Mouse (Mus musculus): ENCODE data around the gene Fignl1.
A peak's percentile ranks its signal among the peaks of the same experiment; 100 is the strongest.

The Fignl1 gene

DNA sequence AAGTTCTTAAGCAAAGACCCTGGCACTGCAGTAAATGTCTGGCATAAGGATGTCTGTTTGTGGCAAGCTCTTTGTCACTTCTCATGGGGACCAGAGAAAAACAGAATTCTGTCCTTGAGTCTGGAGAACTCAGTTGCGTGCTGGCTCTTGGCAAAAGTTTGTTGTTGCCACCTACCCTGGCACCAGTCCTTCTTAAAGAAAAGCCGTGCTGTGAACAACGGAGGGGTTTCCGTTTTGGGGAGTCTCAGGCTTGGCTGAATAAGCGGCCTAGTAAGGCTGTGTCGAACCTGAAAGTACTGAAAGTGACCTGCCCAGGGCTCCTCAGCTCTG, 24.0 kb upstream of the Fignl1 start:
- no peak for DNase-seq (ENCODE audit: low read depth, low spot score)

DNA sequence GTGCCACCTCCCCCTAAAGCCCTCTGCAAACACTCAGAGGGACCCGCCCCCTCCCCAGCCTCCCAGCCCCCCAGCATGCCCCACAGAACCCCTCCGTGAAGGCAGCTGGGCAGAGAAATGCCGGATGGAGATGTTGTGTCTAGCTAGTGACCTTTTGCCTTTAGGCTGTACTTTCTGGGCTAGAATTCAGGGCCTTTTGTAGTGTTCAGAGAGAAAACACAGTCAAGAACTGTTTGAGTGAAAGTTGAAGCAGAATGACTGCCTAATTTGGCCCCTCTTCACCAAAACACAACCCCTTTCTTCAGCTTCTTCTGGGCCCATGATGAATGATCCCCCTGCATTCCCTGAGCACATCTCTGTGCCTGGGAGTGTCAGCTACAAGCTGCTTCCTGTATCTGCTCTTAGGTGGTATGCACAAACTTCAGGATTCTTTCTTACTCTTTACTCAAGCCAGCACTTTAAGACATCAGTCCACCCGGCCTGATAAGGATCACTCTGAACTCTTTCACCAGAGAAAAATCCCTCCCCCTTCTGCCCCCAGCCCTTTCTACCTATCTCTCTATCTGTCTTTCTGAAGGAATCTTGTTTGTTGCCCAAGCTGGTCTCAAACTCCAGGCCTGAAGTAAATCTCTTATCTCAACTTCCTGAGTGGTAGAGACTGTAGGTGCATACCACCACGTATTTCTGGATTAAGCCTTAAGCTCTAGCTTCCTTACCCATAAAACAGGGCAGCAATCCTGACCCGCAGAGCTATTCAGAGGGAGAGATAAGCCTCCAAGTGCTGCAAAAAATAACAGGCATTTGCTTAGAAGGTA, 23.4 kb upstream of the Fignl1 start:
- no peak for DNase-seq (ENCODE audit: low read depth, low spot score)

DNA sequence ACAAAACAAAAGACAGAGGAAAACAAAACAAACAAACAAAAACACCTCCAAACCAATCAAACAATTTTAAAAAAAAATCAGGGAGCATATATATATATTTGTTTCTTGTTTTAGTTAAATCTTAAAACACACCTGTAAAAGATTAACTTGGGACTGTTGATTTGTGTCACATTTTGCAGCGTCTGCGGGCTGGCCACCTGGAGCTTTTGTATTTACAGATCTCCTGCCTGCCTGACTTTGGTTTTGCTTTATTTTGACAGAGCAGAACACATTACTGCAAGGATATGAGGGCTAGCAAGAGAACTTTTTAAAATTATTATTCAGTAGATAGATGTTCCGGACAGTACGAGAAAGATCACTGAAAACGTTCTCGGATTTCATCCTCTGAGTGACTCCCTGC, 22.8 kb upstream of the Fignl1 start:
- DNase-seq (ENCODE audit: low read depth, low spot score): no peak

DNA sequence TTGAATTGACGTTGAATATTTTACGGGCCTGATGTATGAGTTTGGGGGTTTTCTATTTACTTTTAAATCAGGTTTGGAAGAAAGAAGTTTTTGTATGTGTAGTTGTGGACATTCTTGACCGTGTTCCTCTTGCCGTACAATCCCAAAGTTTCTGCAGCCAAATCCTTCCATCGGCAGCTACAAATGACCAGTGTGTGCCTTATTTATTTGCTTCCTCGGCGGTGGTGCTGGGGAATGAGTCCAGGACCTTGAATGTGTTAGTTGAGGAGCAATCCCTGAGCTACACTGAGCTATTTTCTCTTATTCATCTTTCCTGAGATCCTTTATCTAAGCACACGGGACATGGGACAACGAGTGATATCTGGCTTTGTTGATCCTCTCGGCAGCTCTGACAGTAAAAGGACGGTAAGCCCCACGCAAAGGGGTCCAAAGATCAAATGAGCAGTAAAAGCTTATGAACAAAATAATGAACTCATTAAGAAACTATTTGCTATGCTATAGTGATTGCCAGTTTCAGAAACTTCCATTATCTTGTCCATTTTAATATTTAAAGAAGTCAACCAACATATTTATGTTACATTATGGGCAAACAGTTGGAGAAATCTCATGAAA, 22.2 kb upstream of the Fignl1 start:
- DNase-seq (ENCODE audit: low read depth, low spot score): no peak

GRCm38 (mm10) chr11:11829161-11830000, 20.6 kb upstream of the Fignl1 start:
- no peak for DNase-seq (ENCODE audit: low read depth, low spot score)

- DNase-seq (ENCODE audit: low read depth, low spot score): no peak
Measured at GRCm38 (mm10) chr11:11828761-11829160, 20.0 kb upstream of the Fignl1 start.

- DNase-seq (ENCODE audit: low read depth, low spot score): no peak
Measured at GRCm38 (mm10) chr11:11828251-11828650, 19.5 kb upstream of the Fignl1 start.

DNA sequence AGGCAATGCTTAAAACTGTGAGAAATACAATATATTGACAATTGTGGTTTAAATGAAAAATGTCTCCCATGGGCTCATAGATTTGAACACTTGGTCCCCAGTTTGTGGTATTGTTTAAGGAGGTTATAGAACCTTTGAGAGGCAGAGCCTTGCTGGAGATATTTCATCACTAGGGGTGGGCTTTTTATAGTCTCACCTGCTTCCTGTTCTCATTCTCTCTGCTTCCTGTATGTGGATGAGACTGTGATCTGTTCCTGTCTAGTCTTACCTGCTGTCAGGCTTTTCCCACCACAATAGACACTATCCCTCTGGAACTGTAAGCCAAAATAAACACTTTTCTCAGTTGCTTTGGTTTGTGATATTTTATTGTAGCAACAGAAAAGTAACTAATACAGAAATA, 17.7 kb upstream of the Fignl1 start:
- no peak for DNase-seq (ENCODE audit: low read depth, low spot score)

DNA sequence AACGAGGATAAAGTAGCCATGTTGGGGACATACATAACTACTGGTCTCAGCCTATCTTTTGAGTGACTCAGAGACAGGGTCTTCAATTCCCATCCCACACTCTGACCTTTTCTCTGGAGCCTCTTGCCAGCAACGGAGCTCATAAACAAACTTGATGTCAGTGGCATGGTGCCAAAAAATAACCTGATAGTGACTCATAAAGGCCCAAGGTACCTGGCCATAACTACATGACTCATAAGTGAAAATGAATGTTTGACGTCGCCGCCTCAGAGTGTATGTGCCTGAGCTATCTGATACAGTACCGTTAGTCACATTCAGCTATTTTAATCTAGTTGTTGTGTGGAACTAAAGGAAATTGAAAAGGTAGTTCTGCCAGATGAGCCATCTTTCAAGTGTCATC, 16.9 kb upstream of the Fignl1 start:
- DNase-seq (ENCODE audit: low read depth, low spot score): peak; percentile 52

GRCm38 (mm10) chr11:11824970-11825635, 16.3 kb upstream of the Fignl1 start:
- no peak for DNase-seq (ENCODE audit: low read depth, low spot score)

DNA sequence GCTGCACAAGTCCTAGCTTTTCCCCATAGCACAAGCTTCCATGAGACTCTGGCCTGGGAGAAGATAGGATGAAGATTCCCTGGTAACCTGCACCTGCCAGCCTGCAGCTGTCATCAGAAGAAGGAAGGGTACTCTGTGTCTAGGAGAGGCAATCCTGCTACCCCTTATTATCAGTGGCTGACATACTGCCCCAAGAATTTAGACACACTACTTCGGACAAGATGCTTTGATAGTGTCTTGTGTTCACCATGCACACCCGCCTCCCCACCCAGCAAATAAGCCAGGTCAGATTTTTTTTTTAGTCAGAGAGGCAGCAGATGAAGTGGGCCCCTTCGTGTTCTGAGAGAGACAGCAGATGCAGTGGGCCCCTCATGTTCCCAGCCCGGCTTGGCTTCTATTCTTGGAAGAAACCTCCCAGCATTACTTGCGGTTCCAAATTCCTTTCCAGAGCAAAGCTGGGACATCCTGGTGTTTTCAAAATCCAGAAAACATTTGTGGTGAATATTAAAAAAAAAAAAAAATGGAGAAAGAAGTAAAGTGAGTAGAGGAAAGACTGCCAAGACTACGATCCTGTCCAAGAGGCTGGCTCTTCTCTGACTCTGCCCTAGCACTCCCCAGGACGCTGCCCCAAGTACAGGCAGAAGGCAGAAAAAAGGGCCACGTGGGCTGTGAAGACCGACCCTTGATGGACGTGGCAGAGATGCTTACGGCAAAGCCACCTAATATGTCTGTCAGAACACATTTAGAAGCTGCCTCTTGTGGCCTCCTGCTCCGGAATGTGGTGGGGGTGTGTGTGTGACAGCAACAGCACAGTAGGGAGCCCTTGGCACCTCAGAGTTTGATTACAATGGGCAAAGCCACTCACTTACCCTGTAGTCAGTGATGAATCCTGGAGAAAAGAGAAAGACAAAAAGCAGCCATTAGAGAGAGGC, 15.5 kb upstream of the Fignl1 start:
- peak; percentile 44 for DNase-seq (ENCODE audit: low read depth, low spot score)

DNA sequence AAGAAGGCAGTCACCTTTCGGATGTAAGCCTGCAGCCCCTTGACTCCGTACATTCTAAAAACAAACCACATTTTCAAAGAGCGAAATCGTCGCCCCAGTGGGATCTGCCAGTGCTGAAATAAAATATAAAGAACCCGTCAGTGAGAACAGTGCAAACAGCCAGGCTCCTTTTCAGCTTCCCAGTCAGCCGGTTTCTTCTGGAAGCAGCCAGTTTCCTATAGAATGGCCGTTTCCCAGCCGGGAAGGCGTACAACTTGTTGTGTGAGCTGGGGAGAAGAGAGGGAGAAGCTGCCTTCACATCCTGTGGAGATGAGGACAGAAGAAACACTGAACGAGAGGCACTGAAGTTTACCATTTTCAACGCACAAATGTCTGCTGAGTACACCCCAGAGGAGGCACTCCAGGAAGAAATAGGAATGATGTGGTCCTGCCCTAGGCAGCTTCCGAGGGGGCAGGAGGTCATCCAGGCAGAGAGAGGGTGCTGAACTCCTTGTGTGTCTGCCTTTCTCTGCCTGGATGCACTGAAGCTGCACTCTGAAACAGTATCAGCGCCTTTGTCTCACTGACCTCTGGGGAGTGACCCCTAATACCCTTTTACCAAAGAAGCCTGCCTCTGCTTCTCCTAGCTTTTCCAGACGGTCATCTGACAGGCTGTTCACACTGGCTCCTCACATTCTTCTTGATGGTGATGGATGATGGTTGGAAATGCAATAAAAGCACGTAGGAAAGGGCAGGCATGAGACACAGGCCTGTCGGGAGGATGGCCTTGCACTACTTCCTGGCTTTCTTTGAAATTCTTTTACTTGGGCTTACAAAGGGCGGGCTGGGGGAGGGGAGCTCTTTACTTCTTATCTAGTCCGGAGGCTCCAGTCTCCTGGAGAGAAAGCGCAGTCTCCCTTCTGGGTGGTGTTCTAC, 13.7 kb upstream of the Fignl1 start:
- DNase-seq (ENCODE audit: low read depth, low spot score): no peak

DNA sequence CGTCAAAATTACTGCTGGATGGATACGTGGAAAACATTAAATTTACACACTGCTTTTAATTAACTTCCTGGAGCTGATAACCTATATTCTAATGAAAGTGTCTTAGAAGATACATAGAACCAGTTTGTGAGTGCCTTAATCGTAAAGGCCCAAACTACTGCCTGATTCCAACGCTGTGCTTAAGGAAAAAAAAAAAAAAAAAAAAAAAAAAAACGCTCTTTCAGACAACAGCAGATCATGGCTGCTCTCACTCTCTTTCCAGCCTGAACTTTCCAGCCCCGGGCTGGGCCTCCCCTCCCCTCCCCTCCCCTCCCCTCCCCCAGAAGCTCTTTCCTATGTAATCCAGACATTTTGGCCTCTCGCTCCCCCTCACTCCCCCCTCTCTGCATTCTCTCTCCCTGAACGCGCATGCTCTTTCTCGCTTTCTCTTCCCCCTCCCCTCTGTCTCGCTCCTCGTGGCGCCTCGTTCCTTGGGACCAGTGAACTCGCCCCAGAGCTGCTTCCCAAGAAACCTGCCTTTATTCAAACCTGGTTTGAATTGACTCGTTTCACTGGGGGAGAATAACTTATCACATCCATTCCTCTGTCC, 12.7 kb upstream of the Fignl1 start:
- DNase-seq (ENCODE audit: low read depth, low spot score): no peak

GRCm38 (mm10) chr11:11820737-11821136, 12.0 kb upstream of the Fignl1 start:
- DNase-seq (ENCODE audit: low read depth, low spot score): peak; percentile 40

- peak; percentile 84 for DNase-seq (ENCODE audit: low read depth, low spot score)
Measured at GRCm38 (mm10) chr11:11820251-11820650, 11.5 kb upstream of the Fignl1 start.

GRCm38 (mm10) chr11:11819206-11819605, 10.4 kb upstream of the Fignl1 start:
- DNase-seq (ENCODE audit: low read depth, low spot score): no peak

DNA sequence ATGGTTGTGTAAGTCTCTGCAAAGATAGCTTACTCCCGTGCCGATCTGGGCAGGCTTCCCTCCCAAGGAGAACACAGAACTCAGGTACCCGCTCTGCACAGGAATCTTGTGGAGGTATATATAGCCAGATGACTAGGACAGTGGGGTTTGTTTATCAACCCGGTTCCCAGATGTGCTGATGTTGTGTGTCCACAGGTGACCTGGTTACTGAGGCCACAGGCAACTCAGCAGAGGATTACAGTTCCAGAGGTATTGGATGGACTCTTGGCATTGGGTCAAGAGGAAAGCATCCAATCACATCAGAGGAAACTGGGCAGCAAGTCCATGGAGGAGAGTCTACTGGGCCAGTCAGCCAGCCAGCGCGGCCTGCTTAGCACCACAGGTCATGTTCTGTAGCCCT, 10.0 kb upstream of the Fignl1 start:
- DNase-seq (ENCODE audit: low read depth, low spot score): peak; percentile 93

- DNase-seq (ENCODE audit: low read depth, low spot score): no peak
Measured at GRCm38 (mm10) chr11:11815737-11816136, 7.0 kb upstream of the Fignl1 start.

GRCm38 (mm10) chr11:11811906-11812480, 3.2 kb upstream of the Fignl1 start:
- DNase-seq (ENCODE audit: low read depth, low spot score): peak; percentile 53

Data from skeletal muscle tissue, adult 2 months (tissue).